Mouse (Mus musculus) embryonic fibroblast, embryonic 13.5 days (primary cell): ENCODE measurements around the gene Traf4. TPM values are rescaled to one million over a fixed set of nuclear protein-coding genes. Genes with fewer than 3 reads are reported as not detected.

ENCODE experiments used
- H3K27ac ChIP-seq: 2 replicates; pipeline ENCODE4 v1.5.1; 2012; ENCODE audit warnings: low read length, control low read depth, inconsistent platforms; ENCODE audit not compliant: insufficient read depth
- H3K4me1 ChIP-seq: 2 replicates; pipeline ENCODE4 v1.6.1; 2011; ENCODE audit warnings: low read length; ENCODE audit not compliant: control insufficient read depth, insufficient read depth
- H3K4me3 ChIP-seq: 2 replicates; pipeline ENCODE4 v1.5.1; 2011; ENCODE audit warnings: mild to moderate bottlenecking, control low read depth, low read length; ENCODE audit not compliant: insufficient read depth
- CTCF ChIP-seq: IDR thresholded peaks from 2 replicates; pipeline ENCODE4 v1.5.1; 2011; ENCODE audit warnings: mild to moderate bottlenecking, control low read depth, low read length, moderate library complexity, borderline replicate concordance; ENCODE audit not compliant: insufficient read depth
- POLR2A ChIP-seq: IDR thresholded peaks from 2 replicates; pipeline ENCODE4 v1.6.1; 2011; ENCODE audit warnings: low read depth, mild to moderate bottlenecking, control low read depth, low read length, moderate library complexity
- polyA plus RNA-seq: library from polyadenylated mRNA; stranded (reverse); fragments of >200 nt; gene quantifications from 2 replicates; pipeline ENCODE4 v1.2.4, GENCODE M21; 2011; ENCODE audit warnings: low read depth; ENCODE audit not compliant: missing spikeins, insufficient read length

Traf4 gene
- polyA plus RNA-seq, 1 experiment: 40.5 TPM

- Histone ChIP-seq H3K4me1 (peaks cover 9% of the 10 kb centered on the region; the same call in 1 of the 2 replicates), H3K27ac (no peak overlapping the region), H3K4me3 (no peak overlapping the region)
- TF ChIP-seq CTCF: no peak
- no peak for TF ChIP-seq POLR2A
These were observed 4.7 kb downstream of the Traf4 start for GRCm38 (mm10) chr11:78160675-78161074.

- Histone ChIP-seq H3K27ac (no peak overlapping the region), H3K4me1 (peaks cover 9% of the 10 kb centered on the region; the same call in 1 of the 2 replicates), H3K4me3 (no peak overlapping the region)
- TF ChIP-seq CTCF (no peak), POLR2A (no peak)
These were observed 5.2 kb downstream of the Traf4 start for GRCm38 (mm10) chr11:78160171-78160570.

GRCm38 (mm10) chr11:78159557-78159956, 5.8 kb downstream of the Traf4 start:
- Histone ChIP-seq H3K4me1 (peaks cover 9% of the 10 kb centered on the region; the same call in 1 of the 2 replicates), H3K27ac (no peak overlapping the region)

GRCm38 (mm10) chr11:78159096-78159495, 6.3 kb downstream of the Traf4 start:
- no peak overlapping the region for H3K4me3 ChIP-seq
- peaks cover 9% of the 10 kb centered on the region; the same call in 1 of the 2 replicates for H3K4me1 ChIP-seq
- no peak overlapping the region for H3K27ac ChIP-seq
- TF ChIP-seq CTCF (peak; percentile 85), POLR2A (no peak)

More at GRCm38 (mm10) chr11:78159557-78159956, 5.8 kb downstream of the Traf4 start:
- TF ChIP-seq POLR2A (no peak), CTCF (no peak)
- H3K4me3 ChIP-seq: no peak overlapping the region

GRCm38 (mm10) chr11:78156156-78156699, 9.2 kb downstream of the Traf4 start:
- H3K4me1 ChIP-seq: 0 out of 2 replicates have a peak, but pooled peaks cover 5% of the 10 kb centered on the region
- H3K4me3 ChIP-seq: no peak overlapping the region
- TF ChIP-seq POLR2A (no peak), CTCF (no peak)
- H3K27ac ChIP-seq: no peak overlapping the region

- Histone ChIP-seq H3K27ac (no peak overlapping the region), H3K4me3 (no peak overlapping the region), H3K4me1 (0 out of 2 replicates have a peak, but pooled peaks cover 5% of the 10 kb centered on the region)
- TF ChIP-seq CTCF: no peak
- no peak for TF ChIP-seq POLR2A
These were observed 9.7 kb downstream of the Traf4 start for GRCm38 (mm10) chr11:78155674-78156073.

GRCm38 (mm10) chr11:78153778-78154177, 11.6 kb downstream of the Traf4 start:
- TF ChIP-seq POLR2A (no peak), CTCF (no peak)
- H3K4me3 ChIP-seq: no peak overlapping the region
- 0 out of 2 replicates have a peak, but pooled peaks cover 5% of the 10 kb centered on the region for H3K4me1 ChIP-seq
- H3K27ac ChIP-seq: no peak overlapping the region

GRCm38 (mm10) chr11:78152299-78153231, 12.8 kb downstream of the Traf4 start:
- TF ChIP-seq CTCF (no peak), POLR2A (no peak)
- H3K27ac ChIP-seq: no peak overlapping the region; the same call in 1 of the 2 replicates
- H3K4me1 ChIP-seq: 0 out of 2 replicates have a peak, but pooled peaks cover 5% of the 10 kb centered on the region
- H3K4me3 ChIP-seq: no peak overlapping the region

GRCm38 (mm10) chr11:78151161-78151560, 14.2 kb downstream of the Traf4 start:
- TF ChIP-seq POLR2A (no peak), CTCF (peak; percentile 39; the same call in 1 of the 2 replicates)
- Histone ChIP-seq H3K27ac (no peak overlapping the region), H3K4me1 (0 out of 2 replicates have a peak, but pooled peaks cover 9% of the 10 kb centered on the region), H3K4me3 (no peak overlapping the region)
